Mouse (Mus musculus): ENCODE results near the gene Sec14l4.
"Not testable (repeated sequence)": the region's sequence is repeated elsewhere in the genome, so short reads cannot be mapped to it uniquely, and the experiment has no call there.

Gene Sec14l4

GRCm38 (mm10) chr11:4031126-4031941, at the start of gene Sec14l4:
TSS of gene Sec14l4 (plus strand) at chr11:4031462.
- DNase-seq (ENCODE audit: low spot score in 2 of 2): no peak

- no peak for DNase-seq (ENCODE audit: low spot score in 2 of 2)
Observed at GRCm38 (mm10) chr11:3981536-3981935, 49.7 kb upstream of the Sec14l4 start.

- no peak for DNase-seq (ENCODE audit: low spot score in 2 of 2)
Observed at GRCm38 (mm10) chr11:3982275-3983209, 48.7 kb upstream of the Sec14l4 start.

GRCm38 (mm10) chr11:3983291-3983862, 47.9 kb upstream of the Sec14l4 start, which contains the start of gene Gal3st1:
TSS of gene Gal3st1 (plus strand) at chr11:3983636.
- DNase-seq (ENCODE audit: low spot score in 2 of 2): peak; percentile 49 to 55

- no peak for DNase-seq (ENCODE audit: low spot score in 2 of 2)
Observed at GRCm38 (mm10) chr11:3983863-3984745, 47.2 kb upstream of the Sec14l4 start.

GRCm38 (mm10) chr11:3989748-3990147, 41.5 kb upstream of the Sec14l4 start:
- no peak for DNase-seq (ENCODE audit: low spot score in 2 of 2)

- no peak for DNase-seq (ENCODE audit: low spot score in 2 of 2)
Observed at GRCm38 (mm10) chr11:3993132-3993531, 38.1 kb upstream of the Sec14l4 start.

GRCm38 (mm10) chr11:3993914-3994313, 37.3 kb upstream of the Sec14l4 start:
- no peak for DNase-seq (ENCODE audit: low spot score in 2 of 2)

- DNase-seq (ENCODE audit: low spot score in 2 of 2): no peak
Observed at GRCm38 (mm10) chr11:3995511-3995910, 35.8 kb upstream of the Sec14l4 start.

GRCm38 (mm10) chr11:3996840-3997239, 34.4 kb upstream of the Sec14l4 start:
- DNase-seq (ENCODE audit: low spot score in 2 of 2): no peak

- no peak for DNase-seq (ENCODE audit: low spot score in 2 of 2)
Observed at GRCm38 (mm10) chr11:3997978-3998720, 33.1 kb upstream of the Sec14l4 start.

- DNase-seq (ENCODE audit: low spot score in 2 of 2): no peak
Observed at GRCm38 (mm10) chr11:3999547-3999946, 31.7 kb upstream of the Sec14l4 start.

- DNase-seq (ENCODE audit: low spot score in 2 of 2): peak; percentile 69 to 81
Observed at GRCm38 (mm10) chr11:4001603-4002002, 29.7 kb upstream of the Sec14l4 start.

- no peak for DNase-seq (ENCODE audit: low spot score in 2 of 2)
Observed at GRCm38 (mm10) chr11:4005220-4005805, 25.9 kb upstream of the Sec14l4 start.

GRCm38 (mm10) chr11:4006462-4006861, 24.8 kb upstream of the Sec14l4 start:
- DNase-seq (ENCODE audit: low spot score in 2 of 2): no peak

- no peak for DNase-seq (ENCODE audit: low spot score in 2 of 2)
Observed at GRCm38 (mm10) chr11:4012616-4013015, 18.6 kb upstream of the Sec14l4 start.

GRCm38 (mm10) chr11:4015796-4016195, 15.5 kb upstream of the Sec14l4 start:
- not testable (repeated sequence) for DNase-seq (ENCODE audit: low spot score in 2 of 2)

GRCm38 (mm10) chr11:4022111-4022510, 9.2 kb upstream of the Sec14l4 start:
- not testable (repeated sequence) for DNase-seq (ENCODE audit: low spot score in 2 of 2)

GRCm38 (mm10) chr11:4023321-4023720, 7.9 kb upstream of the Sec14l4 start:
- no peak for DNase-seq (ENCODE audit: low spot score in 2 of 2)

- DNase-seq (ENCODE audit: low spot score in 2 of 2): no peak
Observed at GRCm38 (mm10) chr11:4027066-4027465, 4.2 kb upstream of the Sec14l4 start.

Measured in right cerebral cortex, postnatal 10 days (tissue).